Mouse (Mus musculus): ENCODE data around the gene Rbsn.

Rbsn gene

GRCm38 (mm10) chr6:92214773-92215449 lies at the start of gene Rbsn:
Rbsn (minus strand) TSS chr6:92214925.
- peak; percentile 57; the same call in 1 of the 2 replicates for TF ChIP-seq GATA4 (IDR thresholded peaks at IDR 0.05; ENCODE audit: insufficient replicate concordance, low read length)

DNA sequence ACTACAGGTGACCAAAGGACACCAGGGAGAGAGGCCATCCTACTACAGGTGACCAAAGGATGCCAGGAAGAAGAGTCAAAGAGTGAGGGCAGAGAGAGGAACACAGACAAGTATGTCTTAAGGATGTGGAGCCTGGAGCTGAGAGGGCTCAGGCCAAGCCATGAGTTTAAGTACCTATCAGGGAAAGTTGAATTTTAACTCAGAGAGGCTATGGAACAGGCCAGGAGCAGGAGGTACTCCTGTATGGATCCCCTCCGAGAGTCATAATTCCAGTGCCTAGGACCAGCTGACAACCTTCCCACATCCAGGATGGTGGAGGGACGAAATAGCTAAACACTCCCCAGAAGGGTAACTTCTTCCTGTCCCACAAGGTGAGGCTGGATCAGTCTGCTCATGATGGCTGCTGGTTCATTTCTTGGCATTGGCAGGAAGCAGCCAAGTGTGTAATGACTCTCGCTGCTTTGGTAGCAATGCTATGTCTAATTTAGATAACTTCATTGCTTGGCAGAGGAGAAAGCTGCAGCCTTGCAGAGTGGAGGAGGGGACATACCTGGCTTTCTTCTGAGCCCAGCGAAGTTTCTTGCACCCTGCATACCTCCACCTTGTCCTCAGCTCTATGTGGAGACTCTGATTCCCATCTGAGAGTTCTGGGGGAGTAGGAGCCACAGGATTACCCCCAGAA lies 46.6 kb upstream of the Rbsn start:
- no peak for TF ChIP-seq GATA4 (IDR thresholded peaks at IDR 0.05; ENCODE audit: insufficient replicate concordance, low read length)

DNA sequence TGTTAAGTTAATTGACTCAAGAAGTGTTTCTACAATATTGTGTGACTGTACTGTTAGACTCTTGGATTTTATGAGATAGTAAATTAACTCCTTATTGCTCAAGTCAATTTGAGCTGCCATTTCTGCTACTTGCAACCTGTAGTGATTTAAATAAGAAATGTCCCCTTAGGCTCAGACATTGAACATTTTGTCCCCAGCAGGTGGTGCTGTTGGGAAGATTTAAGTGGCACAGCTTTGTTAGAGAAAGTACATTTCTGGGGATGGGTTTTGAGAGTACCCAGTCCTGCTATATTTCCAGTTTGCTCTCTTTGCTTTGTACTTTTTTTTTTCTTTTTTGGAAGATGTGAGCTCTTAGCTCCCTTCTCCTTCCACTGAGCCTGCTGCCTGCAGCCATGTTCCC lies 40.6 kb upstream of the Rbsn start:
- no peak for TF ChIP-seq GATA4 (IDR thresholded peaks at IDR 0.05; ENCODE audit: insufficient replicate concordance, low read length)

DNA sequence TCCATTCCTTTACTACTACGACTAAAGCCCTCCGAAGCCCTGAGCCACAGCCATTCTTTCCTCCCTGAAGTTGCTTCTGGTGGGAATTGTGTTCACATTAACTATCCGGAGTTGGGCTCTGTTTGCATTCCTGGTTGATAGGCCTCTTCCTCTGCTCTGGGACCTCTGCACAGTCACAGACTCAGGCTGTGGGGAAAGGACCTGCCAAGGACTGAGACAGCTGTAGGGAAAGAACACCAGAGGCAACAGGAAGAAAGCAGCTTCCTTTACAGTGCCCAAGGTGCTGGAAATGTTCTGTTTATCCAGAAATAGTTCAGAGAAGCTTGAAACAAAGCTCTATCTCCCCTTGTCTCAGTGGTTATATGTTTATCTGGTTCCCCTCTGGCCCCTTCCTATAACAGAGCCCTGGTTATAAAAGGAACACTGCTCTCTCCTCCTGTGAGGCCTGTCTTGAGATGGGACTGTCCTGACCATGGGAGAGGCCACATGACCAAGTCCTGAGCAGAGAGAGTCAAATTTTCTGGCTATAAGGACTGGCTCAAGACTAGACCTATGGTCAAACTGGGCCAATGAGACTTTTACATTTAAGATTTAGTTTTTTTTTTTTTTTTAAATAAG lies 38.6 kb upstream of the Rbsn start:
- no peak for TF ChIP-seq GATA4 (IDR thresholded peaks at IDR 0.05; ENCODE audit: insufficient replicate concordance, low read length)

DNA sequence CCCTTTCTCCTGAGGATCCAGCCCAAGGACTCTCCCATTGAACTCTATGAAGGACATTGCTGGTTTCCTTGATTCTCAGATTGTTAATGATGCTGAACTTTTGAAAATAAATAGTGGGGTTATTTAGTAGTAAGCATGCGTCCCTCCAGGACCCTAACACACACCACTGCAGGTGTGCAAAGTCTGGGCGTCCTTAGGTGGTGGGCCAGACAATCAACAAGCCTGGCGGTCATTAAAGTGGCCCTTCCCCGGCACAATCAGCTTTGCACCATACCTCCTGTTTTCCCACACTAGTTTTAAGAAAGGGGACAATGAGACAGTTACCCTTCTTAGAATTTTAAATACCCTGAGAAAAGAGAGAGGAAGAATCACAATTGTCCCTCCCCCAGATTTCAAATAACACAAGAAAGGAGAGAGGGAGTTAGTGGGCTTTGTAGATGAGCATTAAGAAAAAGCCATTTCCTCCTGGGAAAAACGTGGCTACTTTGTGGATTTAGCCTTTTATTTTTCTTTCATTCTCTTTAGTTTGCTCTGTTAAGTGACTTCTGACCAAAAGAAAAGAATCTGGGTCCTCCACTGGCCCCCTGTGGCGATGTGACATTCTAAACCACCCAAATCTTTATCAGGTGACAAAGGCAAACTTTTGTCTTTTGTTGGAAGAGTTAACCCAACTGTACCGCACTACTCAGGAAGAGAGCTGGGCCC lies 32.6 kb upstream of the Rbsn start:
- TF ChIP-seq GATA4 (IDR thresholded peaks at IDR 0.05; ENCODE audit: insufficient replicate concordance, low read length) = no peak

GRCm38 (mm10) chr6:92246335-92246734 lies 31.6 kb upstream of the Rbsn start:
- no peak for TF ChIP-seq GATA4 (IDR thresholded peaks at IDR 0.05; ENCODE audit: insufficient replicate concordance, low read length)

GRCm38 (mm10) chr6:92244591-92244990 lies 29.9 kb upstream of the Rbsn start, which contains the start of gene Trh:
Trh (minus strand) TSS chr6:92244650.
- no peak for TF ChIP-seq GATA4 (IDR thresholded peaks at IDR 0.05; ENCODE audit: insufficient replicate concordance, low read length)

DNA sequence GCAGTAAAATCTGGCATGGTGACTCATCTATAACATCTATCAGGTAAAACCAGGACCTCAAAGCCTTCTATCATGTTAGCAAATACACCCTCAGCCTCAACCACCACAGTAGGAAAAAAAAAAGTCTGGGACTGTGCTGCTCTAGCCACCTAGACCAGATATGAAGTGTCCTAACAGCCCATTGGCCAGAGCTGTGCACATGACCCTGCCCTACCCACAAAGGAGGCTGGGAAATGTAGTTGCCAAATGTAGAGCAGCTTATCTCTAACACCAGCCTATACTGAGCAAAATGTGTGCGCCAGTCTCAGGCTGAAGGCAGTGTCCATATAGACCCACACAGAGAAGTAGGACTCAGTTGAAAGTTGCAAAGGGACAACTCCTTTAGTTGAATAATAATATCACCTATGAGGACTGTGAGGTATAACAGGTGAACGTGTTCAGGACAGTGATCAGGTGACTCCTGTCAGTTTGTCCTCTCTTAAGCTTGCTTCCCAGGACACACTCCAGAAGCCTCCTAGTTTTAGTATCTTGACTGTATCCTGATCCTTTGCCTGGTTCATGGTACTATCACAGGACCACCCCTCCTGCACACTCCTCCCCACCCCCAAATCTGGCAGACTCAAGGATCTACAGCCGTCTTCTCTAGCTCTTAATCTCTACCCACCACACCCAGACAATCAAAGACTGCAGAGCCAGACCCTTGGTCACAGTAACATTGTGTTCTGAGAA lies 26.6 kb upstream of the Rbsn start:
- no peak for TF ChIP-seq GATA4 (IDR thresholded peaks at IDR 0.05; ENCODE audit: insufficient replicate concordance, low read length)

DNA sequence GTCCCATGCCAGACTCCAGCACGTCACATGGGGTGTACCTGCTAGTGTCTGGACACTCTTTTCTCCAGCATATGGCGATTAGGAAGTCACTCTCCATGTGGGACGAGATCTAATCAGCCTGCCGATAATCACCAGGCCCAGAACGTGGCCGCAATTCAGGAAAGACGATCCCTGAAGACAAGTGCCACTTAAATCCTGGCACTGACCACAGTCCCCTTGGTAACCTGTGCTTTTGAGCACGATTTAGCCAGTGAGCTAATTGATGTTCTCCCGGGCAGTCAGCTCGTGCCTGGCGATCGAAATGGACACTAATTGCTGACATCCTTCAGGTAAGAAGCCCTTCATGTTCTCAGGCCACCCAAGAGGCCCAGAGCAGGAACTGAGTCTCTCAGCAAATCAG lies 20.3 kb upstream of the Rbsn start:
- TF ChIP-seq GATA4 (IDR thresholded peaks at IDR 0.05; ENCODE audit: insufficient replicate concordance, low read length) = no peak

DNA sequence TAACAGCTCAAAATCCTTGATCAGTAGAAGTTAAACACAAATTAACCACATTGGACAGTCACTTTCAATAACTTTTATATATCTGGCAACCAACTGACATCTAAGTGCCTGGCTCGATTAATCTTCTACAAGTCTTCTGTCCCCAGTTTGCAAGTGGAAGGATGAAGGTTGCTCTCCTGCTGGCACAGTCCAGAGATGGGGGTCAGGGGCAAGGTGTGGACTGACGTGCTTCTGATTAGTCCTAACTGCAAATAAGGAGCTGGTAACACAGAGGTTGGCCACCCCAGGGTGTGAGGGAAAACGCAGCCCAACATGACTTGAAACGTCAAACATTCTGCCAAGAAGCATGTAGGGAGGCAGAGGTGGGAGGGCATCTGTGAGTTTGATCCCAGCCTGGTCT lies 17.0 kb upstream of the Rbsn start:
- TF ChIP-seq GATA4 (IDR thresholded peaks at IDR 0.05; ENCODE audit: insufficient replicate concordance, low read length) = no peak

DNA sequence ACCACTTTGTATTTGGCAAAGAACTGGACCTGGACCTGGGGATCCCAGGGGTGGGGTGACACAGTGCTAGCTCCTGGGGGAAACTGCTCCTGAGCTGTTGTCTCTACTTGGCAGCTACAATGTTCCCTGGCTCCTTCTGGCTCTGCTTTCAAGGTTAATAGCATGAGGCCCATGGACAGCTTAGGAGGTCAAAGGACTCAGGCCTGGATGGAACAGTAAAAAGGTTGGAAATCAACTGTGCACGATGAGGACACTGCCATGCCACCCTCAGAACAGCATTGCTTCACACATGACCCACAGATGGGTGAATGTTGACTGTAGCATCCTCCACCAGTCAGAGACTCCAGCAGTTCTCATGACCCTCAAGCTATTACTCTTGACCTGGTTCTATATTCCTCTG lies 16.6 kb upstream of the Rbsn start:
- TF ChIP-seq GATA4 (IDR thresholded peaks at IDR 0.05; ENCODE audit: insufficient replicate concordance, low read length) = no peak

DNA sequence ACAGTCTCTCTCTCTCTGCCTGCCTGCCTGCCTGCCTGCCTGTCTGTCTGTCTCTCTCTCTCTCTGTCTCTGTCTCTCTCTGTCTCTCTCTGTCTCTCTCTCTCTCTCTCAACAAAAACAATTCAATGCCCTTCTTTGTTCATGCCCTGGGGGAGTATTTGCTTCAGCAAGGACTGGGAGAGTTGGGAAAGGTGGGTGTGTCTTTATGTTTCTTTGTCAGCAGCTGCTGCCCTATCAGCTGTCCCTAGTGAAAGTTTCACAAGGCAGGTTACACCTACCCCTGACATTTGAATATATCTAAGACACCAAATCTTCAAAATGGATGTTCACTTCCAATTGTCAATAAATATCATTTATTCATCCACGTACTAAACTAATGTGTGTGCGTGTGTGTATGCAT lies 14.9 kb upstream of the Rbsn start:
- no peak for TF ChIP-seq GATA4 (IDR thresholded peaks at IDR 0.05; ENCODE audit: insufficient replicate concordance, low read length)

DNA sequence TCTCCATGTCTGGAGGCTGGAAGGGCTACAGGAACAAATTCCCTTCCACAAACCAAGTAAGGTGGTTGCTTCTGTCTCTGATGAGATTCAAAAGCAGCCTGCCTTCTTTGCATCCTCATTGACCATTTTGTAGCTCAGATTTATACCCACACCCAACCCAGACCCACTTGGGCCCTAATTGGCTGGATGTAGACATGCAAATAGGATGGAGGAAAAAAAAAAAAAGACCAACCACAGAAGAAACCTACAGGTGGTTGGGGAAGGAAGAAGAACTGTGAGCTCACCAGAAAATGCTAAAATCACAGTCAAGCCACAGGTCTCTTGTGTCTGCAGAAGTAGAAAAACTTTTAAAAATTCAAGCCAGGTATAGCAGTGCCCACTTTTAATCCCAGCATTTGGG lies 14.4 kb upstream of the Rbsn start:
- no peak for TF ChIP-seq GATA4 (IDR thresholded peaks at IDR 0.05; ENCODE audit: insufficient replicate concordance, low read length)

DNA sequence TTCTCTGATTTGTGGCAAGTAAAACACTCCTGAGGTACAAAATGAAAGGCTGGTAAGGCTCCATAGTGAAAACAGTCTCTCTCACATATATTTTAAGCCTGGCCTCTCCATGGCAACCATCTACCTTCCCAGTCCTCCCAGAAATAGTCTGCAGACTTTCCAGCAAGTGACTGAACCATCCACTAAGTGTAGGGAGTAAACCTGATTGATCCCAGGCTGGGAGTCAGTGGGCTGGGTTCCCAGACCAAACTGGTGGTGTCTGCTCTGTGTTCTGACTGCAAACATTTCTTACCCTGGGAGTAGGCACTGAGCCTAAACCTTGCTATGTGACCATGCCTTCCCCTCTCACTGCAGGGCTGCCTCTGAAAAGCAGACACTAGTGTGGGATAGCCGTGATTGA lies 10.3 kb upstream of the Rbsn start:
- TF ChIP-seq GATA4 (IDR thresholded peaks at IDR 0.05; ENCODE audit: insufficient replicate concordance, low read length) = no peak

GRCm38 (mm10) chr6:92222021-92222420 lies 7.3 kb upstream of the Rbsn start:
- TF ChIP-seq GATA4 (IDR thresholded peaks at IDR 0.05; ENCODE audit: insufficient replicate concordance, low read length) = no peak

Data from liver, adult (tissue).